Mouse (Mus musculus): ENCODE results near the gene Rtn4rl1. TPM values are rescaled to one million over a fixed set of nuclear protein-coding genes. Genes with fewer than 3 reads are reported as not detected.
A peak's percentile ranks its signal among the peaks of the same experiment; 100 is the strongest.
"Not testable (repeated sequence)": the region's sequence is repeated elsewhere in the genome, so short reads cannot be mapped to it uniquely, and the experiment has no call there.

Gene Rtn4rl1
- total RNA-seq, 2 experiments from 2014 or later = 0.80 TPM; not detected in 1

DNA sequence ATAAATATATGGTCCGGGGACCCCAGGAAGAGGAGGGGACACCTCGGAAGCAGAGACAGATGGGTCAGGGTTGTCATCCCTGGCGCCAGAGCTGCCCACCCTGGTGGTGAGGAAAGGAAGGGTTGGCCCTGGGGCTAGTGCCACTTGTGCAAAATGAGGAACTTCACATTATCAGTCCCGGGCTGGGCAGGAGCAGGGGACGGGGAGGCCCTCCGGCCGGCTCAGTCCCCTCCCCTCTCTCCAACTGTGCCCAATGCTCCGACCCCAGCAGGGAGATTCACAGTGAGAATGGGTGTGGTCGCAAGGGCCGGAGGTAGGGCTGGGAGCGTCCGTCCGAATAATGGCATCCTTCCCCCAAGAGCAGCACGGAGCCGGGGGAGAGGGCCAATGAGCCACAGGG is 28.8 kb upstream of the Rtn4rl1 start:
- ATAC-seq (replicated peaks; ENCODE audit: low FRiP score, low TSS enrichment, poor library complexity, severe bottlenecking) = no peak

- ATAC-seq (replicated peaks; ENCODE audit: low FRiP score, low TSS enrichment, poor library complexity, severe bottlenecking) = peak; percentile 38
Observed at GRCm38 (mm10) chr11:75165441-75166192, 28.0 kb upstream of the Rtn4rl1 start.

DNA sequence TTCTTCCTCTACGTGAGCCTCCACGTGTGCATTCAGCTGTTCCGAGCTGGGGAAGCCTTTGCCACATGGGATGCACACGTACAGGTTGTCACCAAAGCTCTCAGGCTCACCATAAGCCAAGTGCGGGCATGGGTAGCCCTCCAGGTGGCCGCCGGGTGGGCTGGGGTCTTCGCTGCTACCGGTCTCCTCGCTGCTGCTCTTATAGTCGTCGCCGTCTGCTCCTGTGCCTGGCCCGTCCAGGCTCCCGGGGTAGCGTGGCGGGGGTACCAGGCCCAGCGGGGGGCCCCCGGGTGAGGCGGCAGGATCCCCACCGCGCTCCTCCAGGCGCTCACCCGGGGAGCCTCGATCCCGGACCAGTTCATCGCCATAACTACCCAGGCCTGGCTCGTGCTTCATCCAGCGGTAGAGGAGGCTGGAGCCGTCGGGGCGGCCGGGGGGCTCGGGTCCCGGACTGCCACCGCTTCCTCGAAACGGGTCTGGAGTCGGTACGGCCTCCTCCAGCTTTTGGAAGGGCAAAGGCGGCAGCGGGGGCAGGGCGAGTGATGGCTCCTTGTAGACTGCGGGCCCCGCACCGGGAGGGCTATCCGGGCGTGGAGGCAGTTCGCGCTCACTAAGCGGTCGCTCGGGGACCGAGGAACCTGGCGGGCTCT is 27.3 kb upstream of the Rtn4rl1 start:
- ATAC-seq (replicated peaks; ENCODE audit: low FRiP score, low TSS enrichment, poor library complexity, severe bottlenecking) = no peak

- no peak for ATAC-seq (replicated peaks; ENCODE audit: low FRiP score, low TSS enrichment, poor library complexity, severe bottlenecking)
Observed at GRCm38 (mm10) chr11:75166861-75167642, 26.5 kb upstream of the Rtn4rl1 start.

GRCm38 (mm10) chr11:75167643-75168589 is 25.7 kb upstream of the Rtn4rl1 start:
- no peak for ATAC-seq (replicated peaks; ENCODE audit: low FRiP score, low TSS enrichment, poor library complexity, severe bottlenecking)

DNA sequence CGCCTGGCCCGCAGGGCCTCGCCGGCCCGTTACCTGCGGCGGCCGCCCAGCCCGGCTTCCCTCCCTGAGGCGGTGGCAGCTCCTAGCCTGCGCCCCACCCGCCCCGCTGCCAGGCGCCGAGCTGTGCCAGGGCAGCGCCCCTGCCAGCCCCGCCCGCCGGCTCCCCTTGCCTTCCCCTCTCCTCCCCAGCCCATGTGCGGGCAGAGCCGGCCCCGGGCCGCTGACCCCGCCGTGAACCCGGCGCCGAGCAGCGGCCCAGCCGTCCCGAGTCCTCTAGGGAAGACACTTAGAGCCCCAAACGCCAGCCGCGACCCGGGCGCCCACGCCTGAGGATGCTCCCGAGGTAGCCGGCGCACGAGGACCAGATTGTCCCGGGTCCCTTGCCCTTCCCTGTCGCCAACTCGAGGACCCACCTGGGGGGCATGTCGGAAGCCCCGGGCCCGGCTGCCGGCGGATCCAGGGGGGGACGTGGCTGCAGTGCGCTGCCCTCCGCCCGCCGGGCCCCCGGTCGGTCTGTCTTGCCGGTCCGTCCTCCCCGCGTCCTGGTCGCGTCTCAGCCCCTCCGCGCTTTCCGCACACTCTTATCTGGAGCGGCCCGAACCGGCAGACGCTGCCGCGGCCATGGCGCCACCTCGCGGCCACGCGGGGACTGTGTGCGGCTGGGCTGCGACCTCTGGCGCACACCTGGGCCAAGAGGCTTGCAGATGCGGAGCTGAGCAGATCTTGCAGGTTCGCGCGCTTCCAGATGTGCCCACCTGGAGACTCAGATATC is 24.8 kb upstream of the Rtn4rl1 start:
- ATAC-seq (replicated peaks; ENCODE audit: low FRiP score, low TSS enrichment, poor library complexity, severe bottlenecking) = no peak; the same call in 1 of the 2 replicates

DNA sequence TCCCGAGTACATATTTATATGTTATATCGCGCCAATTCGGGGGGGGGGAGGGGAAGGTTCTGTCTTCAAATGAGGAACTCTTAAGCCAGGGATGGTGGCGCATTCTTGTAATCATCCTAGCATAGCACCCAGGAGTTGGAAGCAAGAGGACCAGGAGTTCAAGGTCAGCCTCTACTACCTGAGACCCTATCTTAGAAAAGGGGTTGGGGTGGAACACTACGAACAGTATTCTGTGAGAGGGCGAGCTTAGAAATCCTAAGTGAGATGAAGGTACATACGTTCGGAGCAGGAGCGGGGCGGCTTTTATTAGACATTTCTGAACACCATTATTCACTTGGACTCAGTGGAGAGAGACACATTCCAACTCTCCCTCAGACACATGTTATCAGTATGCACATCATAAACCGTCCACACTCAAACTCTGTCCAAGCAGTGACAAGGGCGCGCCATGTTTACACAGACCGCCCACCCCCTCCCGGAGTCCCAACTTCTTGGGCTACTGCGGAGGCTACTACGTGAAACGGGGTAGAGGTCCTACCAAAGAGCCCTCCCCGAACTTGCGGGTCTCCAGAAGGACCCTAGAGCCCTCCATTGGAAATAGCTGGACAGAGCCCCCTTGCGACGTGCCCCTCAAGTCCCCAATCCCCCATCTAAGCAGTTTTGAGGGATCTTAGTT is 24.0 kb upstream of the Rtn4rl1 start, which contains the start of gene Hic1:
Hic1 (minus strand) TSS at position 115 of the 676 bp plus-strand sequence.
- ATAC-seq (replicated peaks; ENCODE audit: low FRiP score, low TSS enrichment, poor library complexity, severe bottlenecking) = no peak

DNA sequence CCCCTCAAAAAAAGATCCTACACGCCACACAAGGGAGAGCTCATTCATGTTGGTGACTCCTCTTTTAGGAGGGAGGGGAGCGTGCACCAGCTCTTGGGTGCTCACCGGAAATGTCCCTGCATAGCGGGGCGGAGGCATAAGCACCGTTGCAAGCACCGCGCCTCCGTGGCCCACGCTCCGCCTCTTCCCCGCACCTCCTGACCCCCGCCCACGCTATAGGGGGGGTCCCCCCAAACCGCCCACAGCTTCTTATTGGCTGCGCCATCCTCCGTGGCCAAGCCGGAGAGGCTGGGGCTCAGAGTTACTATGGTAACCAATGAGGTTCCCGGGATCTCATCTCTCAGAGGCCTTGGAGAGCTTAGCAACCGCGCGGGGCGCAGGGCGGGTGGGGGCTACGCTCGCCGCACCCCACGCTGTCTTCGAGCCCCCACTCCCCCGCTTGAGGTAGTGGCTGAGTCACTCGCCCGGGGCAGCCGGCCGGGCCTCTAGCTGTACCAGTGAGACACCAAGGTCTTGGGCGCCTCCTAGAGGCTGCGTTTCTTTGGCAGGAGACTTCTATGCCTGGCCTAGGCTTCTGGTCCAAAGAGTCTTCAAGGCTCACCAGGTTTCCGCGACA is 23.3 kb upstream of the Rtn4rl1 start:
- peak; percentile 46 for ATAC-seq (replicated peaks; ENCODE audit: low FRiP score, low TSS enrichment, poor library complexity, severe bottlenecking)

- ATAC-seq (replicated peaks; ENCODE audit: low FRiP score, low TSS enrichment, poor library complexity, severe bottlenecking) = no peak
Observed at GRCm38 (mm10) chr11:75171186-75171865, 22.3 kb upstream of the Rtn4rl1 start.

DNA sequence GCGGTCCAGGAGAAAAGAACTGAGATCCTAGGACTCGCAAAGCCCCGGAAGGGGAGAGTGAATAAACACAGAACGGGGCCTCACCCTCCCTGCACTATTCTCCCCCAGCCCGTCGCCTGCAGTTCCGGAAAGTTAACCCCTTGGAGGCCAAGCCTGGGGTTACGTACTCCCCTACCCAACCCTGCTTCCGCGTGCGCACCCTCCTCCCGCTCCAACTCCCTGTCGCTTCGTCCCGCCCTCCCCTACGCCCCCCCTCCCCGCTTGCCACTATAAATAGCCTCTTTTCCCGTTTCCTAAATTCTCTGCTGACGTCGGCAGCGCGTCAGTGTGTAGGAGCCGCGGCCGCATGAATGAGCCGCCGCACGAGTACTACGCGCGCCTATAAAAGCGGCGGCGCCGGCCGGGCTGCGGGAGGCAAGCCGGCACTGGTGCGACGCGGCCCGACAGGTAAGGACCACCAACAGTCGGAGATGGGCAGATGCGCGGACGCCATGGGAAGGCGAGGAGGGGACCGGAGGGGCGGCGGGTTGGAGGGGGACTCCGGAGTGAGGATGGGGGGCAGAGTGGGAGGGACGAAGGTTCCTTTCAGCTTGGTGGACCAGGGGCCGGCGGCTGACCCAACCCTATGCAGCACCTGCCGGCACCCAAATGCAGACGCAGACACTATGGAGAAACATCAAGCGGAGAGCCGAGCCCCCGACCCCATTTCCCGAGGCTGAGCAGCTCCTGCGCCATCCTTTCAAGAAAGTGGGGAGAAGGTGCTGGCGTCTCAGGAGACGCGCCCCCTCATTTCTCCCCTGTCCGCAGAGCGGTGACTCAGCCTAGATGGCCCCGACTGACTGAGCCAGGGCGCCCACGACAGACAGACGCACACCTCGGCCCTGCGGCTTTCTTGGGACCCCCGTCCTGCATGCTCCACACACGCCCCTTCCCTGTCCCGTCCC is 21.2 kb upstream of the Rtn4rl1 start:
- no peak for ATAC-seq (replicated peaks; ENCODE audit: low FRiP score, low TSS enrichment, poor library complexity, severe bottlenecking)

GRCm38 (mm10) chr11:75173095-75173798 is 20.3 kb upstream of the Rtn4rl1 start:
- ATAC-seq (replicated peaks; ENCODE audit: low FRiP score, low TSS enrichment, poor library complexity, severe bottlenecking) = peak; percentile 22

- ATAC-seq (replicated peaks; ENCODE audit: low FRiP score, low TSS enrichment, poor library complexity, severe bottlenecking) = no peak
Observed at GRCm38 (mm10) chr11:75173799-75174165, 19.8 kb upstream of the Rtn4rl1 start.

- not testable (repeated sequence) for ATAC-seq (replicated peaks; ENCODE audit: low FRiP score, low TSS enrichment, poor library complexity, severe bottlenecking)
Observed at GRCm38 (mm10) chr11:75174574-75174973, 19.0 kb upstream of the Rtn4rl1 start.

- ATAC-seq (replicated peaks; ENCODE audit: low FRiP score, low TSS enrichment, poor library complexity, severe bottlenecking) = no peak
Observed at GRCm38 (mm10) chr11:75178011-75178410, 15.6 kb upstream of the Rtn4rl1 start.

DNA sequence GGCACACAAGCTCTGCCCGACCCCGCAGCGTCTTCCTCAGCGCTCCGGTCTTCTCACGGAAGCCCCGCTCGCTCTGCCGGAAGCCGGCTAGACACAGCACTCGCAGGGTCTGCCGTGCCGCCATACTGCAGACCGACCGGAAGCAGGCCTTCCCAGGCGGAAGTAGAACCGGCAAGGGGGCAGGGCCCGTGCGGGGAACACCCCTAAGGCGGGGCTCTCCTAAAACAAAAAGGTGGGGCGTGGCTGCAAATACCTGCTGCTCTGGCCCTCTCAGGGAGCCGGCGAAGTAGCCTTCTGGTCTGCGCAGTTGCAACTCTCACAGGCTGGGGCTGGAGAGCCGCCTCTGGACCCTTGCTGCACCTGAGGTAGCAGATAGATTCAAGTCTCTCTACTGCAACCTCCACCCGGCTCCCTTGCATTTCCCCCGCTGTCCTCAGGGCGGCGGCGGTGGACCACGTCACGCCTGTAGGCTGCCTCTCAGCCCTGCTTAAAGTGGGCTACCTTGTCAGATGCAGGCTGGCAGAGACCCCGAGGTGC is 14.8 kb upstream of the Rtn4rl1 start, which contains the start of gene Ovca2:
Ovca2 (minus strand) TSS at position 164 of the 537 bp plus-strand sequence.
- ATAC-seq (replicated peaks; ENCODE audit: low FRiP score, low TSS enrichment, poor library complexity, severe bottlenecking) = peak; percentile 95

Data from megakaryocyte-erythroid progenitor cell, adult 5-6 weeks (primary cell).